Mouse (Mus musculus) cerebellum, postnatal 36 days (tissue): ENCODE data around the gene Lrtm1.

Source experiments
- DNase-seq, 2 experiments: peaks; one replicate each; pipeline ENCODE4 v3.0.0; 2021 to 2022; ENCODE audit warnings: mixed read lengths in 2 of 2

The Lrtm1 gene

DNA sequence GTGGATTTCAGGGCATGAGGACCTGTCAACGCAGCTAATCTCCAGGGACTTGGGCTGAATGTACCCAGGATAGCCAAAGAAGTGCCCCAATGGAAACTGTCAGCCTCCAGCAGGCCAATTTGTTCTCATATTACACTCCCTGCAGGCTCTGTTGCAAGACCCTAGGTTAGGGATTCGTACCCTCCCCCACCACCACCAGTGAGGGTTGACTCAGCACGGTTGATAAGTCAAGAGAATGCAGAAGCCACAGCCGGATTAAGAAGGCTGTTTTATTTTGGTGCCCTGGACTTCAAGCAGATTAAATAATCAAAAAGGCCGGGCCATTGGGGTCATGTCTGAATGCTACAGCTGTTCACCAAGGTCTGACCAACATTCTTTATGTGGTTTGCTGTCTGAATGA, at the start of gene Lrtm1:
Lrtm1 (plus strand) TSS at position 326 of the 400 bp plus-strand sequence.
- DNase-seq, result no peak

DNA sequence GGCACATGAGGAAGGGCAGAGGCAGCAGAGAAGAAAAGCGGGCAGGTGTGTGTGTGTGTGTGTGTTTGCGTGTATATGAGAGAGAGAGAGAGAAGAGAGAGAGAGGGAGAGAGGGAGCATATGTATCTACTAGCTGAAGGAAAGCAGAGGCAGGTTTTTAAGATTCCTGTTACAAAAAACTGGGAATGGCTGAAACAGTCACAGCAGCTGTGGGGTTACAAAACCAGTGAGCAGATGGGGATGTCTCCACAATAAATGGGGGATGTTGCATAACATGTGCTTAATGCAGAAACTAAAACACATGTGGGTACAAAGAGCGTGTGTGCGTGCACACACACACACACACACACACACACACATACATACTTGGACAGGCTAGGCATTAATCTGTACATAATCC, 48.8 kb upstream of the Lrtm1 start:
- DNase-seq, result no peak

DNA sequence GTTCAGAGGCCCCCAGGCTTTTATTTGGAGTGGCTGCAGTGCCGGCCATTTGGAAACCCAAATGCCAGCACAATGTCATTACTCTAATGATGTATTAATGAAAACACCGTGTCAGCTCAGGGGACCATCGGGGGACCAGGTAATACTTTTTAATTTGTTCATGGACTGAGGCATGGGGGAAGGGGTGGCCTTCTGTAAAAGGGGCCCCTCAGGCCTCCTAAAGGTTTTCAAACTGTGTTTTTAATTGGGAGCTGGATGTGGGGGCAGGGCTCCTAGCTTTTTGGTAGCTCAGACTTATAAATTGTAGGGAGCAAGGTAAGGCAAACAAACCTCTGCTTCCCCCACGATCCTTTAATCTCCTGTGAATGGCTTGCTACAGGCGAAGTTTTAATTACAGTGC, 45.4 kb upstream of the Lrtm1 start:
- no peak for DNase-seq

DNA sequence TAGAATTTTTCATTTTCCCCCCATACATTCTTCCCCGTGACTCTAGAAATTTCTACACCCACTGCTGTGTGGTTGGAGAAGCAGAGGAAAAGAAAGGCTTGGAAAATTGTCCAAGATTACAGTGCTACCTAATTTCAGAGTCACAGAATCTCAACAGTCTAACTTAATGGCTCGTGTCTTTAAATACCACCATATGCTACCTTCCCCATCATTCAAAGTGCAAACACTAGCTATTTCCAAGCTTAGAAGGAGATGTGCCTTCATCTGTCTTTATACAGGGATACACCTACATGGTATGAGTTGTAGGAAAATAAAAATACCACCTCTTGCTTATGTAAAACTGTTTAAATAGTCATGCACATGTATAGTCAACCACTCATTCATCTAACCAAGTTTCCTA, 38.8 kb upstream of the Lrtm1 start:
- no peak for DNase-seq

DNA sequence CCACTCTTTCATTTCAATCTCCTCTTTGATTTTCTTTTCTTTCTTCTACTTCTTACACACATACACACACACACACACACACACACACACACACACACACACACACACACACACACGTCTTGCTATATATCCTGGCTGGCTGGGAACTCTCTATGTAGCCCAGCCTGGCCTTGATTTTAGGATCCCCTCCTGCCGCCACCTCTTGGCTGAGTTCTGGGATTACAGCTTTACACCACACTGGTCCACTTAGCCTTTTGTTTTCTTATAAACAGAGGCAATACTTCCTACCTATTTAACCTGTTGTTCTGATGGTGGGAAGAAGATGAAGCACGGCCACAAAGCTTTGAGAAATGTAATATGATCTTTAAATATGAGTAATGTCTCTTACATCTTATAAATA, 37.5 kb upstream of the Lrtm1 start:
- DNase-seq, result no peak

DNA sequence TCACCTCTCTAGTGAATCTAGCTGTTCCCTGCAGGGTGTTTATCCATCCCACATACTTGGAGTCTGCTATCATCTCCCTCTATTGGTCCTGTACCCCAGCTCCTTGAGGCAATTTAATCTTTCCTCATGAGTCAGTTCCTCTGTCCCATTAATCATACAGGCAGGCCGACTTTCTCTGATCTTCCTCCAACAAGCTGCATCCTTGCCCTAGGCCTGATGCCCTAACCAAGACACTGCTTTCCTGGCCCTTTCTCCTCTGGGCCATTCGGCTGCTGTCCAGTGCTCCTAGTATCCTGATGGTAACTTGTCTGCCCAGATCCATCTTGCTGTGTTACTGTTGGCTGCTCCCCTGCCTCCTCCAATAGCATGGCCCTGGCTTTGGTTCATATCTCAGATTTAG, 33.7 kb upstream of the Lrtm1 start:
- DNase-seq, result no peak

DNA sequence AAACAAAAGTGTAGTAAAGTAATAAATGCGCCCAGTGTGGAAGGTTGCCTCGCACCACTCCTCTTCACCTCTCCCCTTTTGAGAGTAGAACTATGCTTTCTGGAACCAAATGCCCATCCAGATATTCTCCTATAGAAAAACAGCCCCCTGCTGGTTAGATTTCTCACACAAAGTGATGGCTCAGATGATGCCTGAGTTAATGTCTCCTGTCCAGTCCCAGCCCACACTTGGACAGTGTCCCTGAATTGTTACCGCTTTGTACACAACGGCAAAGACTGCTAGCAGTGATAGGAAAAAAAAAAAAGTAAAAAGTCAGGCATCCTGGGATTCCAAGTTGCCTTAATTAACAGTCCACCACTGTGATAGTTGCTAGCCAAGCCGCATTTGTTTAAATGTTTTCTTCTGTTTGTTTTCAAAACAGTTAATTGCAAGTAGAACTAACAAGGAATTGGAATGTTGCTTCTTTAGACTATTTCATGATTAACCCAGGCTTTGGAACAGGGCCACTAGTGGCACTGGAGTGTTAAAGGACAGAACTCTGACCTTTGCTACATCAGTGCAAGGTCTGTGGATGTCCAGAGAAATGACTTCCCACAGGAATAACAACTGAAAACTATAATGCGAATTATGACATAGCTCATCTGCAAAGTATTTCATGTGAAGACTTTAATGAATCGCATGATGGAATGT, 29.7 kb upstream of the Lrtm1 start:
- no peak for DNase-seq

DNA sequence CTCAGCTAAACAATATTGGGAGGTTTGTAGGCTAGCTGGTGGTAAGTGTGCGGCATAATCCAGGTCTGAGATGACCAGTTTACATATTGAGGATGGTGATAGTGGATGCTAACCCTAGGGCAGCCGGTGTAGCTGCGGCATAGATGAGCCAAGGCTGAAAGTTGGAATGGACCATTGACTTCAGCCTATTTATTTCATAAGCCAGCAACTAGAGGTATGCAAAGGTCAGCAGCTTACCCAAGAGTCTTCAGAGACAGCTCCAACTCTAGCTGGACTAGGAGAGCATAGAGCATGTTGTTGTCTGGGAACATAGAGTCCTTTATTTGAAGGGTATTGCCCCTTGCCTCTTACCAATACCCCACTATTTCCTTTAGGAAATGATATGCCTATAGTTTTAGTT, 21.4 kb upstream of the Lrtm1 start:
- DNase-seq, result no peak

DNA sequence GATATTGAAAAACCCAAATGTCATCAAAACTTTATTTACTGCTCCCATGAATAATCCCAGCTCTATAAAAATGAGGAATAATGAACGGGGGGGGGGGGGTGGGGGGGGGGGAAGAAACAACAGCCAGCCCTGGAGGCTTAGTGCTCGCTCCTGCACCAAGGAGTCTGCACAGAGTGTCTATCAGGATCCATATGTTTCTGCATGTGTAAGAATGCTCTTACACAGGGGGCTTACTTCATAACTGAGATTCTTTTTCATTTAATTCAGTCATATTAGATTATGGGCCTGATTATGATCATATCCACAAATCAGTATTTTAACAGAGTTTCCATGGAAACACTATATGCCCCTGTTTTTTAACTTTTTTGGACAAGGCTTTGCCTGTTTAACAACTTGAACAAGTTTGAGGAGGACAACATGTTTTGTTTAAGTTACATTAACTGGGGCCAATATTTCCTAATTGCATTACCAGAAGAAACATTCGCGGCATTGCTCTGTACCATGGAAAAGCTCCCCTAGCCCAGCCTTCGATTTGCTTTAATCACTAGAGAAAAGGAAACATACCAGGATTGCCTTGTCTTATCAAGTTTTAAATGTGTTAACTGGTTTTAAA, 12.7 kb upstream of the Lrtm1 start:
- no peak for DNase-seq

DNA sequence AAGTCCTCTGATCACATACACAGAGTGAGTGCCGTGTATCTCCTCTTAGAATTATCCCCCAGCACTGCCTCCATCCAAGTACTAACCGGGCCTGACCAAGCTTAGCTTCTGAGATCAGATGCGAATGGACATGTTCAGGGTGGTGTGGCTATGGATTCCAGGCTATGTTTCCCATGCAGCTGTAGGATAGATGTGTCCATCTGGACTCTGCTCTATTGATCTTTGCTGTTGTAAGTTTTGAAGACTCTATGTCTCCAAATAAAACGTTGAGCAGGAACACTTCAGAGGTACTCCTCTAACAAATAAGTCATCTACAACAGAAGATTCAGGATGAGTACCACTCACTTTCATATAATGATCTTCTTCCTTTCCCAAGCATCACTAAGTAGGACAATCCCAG, 8.4 kb upstream of the Lrtm1 start:
- DNase-seq, result no peak

DNA sequence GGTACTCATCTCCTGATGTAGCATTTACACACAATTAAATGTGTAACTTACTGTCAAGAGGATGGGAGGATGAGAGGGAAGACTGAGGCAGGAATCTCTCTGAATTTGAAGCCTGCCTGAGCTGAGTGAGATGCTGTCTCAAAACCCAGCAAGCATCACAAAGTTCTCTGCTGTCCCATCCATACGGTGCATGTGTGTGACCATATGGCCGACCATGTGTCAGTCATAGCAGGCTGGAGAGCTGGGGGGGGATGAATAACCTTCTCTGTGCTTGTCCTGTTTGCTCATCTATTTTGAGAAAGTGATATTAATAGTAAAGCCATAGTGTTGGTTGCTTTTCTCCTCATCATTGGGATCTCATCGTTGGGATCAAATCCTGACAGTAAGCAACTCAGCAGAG, 4.8 kb upstream of the Lrtm1 start:
- peak; percentile 50 to 58 for DNase-seq

DNA sequence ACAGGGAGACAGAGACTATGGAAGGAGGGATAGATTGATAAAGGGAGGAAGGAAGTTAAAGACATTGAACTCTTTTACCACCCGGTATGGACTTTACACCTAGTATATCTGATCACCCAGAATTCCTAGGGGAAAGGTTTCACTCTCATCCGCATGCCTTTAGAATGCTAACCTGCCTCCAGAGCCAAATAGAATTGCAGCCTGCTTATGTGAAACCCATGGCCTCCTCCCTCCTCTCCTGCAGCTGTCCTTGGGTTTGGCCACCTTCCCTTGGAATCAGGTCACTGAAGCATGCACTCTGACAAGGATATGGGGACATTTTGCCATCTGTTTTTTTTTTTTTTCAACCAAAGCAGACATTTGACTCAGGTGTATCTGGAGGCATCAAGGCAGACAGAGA, 3.3 kb upstream of the Lrtm1 start:
- peak; percentile 31 to 38 for DNase-seq

DNA sequence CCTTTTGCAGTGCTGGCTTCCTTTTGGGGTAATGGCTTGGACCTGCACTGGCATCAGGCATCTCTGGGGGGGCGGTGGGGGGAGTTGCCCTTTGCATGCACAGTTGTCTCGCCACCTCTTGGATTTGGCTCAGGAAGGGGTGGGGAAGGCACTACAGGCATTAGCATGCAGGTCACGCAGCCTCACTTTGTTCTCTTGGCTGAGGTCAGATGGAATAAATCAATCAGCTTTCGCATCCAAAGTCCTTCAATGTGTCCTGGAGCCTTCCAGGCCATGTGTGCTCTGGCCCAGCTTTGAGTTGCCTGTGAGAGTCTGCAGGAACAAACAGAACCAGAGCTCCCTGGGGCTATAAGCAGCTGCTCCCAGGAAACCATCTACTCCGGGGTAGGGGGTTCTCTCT, 2.1 kb upstream of the Lrtm1 start:
- peak in 1 of 2 experiments; percentile 16 for DNase-seq

DNA sequence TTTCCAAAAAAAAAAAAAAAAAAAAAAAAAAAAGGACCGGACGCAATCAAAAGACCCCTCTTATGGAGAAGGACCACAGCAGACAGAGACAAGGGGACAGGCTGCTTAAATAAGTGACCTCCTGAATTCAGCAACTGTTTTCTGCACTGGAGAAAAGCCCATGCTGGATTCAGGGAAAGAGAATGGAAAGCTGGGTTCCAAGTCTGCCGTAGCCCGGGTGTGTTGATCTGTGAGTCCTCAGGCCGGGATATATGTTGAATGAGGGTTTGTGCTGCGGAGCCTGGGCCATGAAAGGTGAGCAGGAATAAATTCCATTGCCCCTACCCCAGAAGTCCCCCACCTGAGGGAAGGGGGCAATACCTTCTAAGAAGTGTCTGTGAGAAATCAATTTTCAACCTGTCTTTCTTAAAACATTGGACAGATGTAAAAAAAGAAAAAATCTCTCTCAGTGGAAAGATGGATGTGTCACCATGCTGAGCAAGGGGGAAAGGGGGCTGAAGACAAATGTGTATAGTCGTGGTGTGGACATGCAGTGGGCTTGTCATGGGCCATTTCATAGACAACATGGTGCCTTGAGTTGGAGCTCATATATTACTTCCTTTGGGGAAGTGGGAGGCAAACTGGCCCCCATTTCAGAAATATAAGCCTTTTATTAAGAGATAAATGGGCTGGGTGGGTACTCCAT, 450 bp downstream of the Lrtm1 start:
- no peak for DNase-seq

DNA sequence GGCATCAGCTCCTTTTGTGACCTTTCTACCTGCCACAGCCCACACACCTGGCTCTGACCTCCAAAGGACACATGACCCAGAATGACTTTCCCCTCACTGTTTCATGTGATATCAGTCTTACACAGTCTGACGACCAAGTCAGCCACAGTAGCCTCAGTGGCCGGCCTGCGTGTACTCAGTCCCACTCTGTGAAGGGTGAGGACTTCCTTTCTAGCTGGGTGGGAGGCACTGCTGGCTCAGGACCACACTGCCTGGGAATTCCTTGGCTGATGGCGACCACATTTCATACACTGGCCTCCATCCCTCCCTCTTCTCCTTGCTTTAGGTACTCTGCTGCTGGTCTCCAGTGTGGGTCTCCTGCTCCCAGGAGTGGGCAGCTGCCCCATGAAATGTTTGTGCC, 3.3 kb downstream of the Lrtm1 start:
- no peak for DNase-seq

DNA sequence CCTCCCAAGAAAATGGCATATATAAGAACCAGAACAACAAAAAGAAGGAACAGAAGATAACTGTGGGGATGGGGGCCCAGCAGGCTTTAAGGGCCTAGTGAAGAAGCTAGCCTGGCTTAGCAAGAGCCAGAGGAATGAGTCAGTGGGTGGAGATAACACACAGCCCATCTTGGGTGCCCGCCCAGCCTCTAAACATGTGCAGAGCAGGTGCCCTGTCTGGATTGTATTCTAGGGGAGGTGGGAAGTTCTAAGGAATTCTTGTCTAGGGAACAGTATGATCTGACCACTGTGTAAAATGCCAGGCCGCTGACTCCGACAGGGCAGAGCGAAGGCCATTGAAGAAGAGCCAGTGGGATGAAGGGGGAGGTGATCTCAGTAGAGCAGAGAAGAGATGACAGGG, 5.2 kb downstream of the Lrtm1 start:
- no peak for DNase-seq

DNA sequence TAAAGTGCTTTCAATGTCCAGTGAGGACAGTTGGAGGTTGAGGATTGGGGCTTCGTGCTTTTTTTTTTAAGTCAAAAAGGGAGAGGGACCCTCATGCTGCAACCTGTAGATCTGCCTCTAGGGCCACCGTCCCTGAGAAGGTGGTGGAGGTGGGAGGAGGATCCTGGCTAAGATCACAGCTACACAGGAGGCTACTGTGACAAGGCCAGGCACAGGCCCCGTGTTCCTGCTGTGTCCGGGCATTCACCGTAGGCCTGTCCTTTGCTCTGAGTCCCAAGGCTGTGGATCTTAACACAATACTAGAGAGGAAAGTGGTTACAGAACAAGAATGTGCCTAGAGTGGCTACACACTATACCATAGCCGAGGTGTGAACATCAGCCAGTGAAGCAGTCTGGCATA, 7.3 kb downstream of the Lrtm1 start:
- peak in 1 of 2 experiments; percentile 15 for DNase-seq

DNA sequence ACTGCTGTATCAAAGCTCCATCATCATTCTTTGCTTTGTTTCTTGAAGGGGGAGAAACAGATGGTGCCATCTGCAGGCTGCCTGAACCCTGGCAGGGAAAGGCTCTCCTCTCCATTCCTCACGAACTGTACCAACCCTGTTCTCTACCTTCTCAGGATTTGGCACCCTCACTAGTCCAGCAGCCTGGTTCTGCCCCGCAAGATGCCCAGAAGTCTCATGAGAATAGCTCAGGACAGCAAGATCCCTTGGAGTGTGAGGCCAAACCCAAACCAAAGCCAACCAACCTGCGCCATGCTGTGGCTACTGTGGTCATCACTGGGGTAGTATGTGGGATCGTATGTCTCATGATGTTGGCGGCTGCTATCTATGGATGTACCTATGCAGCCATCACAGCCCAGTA, 9.3 kb downstream of the Lrtm1 start:
- peak; percentile 54 to 58 for DNase-seq

DNA sequence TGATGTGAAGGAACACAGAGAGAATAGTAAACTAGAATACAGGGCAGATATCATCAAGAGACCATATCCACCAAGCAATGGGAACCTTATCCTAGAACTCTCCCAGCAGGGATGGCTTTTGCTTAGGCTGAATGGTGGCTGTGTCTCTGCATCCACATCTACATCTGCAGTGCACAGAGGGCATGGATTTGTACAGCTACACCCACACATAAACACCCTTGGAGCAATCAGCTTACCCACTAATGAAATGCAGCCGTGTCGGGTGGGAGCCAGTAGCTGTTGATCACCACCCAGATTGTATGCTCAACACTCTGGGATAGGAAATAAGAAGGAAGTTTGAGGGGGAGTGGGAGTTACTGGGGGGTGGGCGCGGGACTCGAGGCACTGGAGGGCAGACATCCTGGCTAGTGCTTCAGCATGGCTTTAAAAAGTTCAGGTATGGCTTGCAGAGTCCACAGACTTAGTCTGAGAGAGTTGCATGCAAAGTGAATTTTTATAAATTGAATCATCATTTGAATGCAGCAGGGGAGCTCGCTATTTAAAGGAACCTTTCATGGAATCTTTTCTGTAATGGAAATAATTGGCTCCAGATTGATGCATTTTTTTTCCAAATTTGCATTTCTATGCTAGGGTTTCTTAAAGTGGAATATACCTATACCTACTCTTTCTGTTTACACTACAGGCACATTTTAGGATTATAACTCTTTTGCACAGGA, 10.5 kb downstream of the Lrtm1 start:
- DNase-seq, result no peak

DNA sequence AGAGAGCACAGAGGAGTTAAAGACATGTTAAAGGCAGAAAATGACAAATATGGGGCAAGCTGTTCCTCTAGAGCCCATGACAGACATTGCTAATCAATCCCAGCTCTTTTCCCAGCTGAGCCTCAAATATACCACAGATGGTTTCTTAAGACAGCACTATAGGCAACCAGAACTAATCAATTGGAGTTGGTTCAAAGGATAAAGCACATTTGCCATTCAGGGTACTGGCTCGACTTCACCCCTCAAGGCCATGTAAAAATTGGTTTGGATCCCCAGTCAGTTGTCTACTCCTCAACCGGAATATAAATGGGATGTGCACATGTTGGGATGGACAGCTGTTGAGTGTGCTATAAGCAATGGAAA, 11.1 kb downstream of the Lrtm1 start:
- no peak for DNase-seq

DNA sequence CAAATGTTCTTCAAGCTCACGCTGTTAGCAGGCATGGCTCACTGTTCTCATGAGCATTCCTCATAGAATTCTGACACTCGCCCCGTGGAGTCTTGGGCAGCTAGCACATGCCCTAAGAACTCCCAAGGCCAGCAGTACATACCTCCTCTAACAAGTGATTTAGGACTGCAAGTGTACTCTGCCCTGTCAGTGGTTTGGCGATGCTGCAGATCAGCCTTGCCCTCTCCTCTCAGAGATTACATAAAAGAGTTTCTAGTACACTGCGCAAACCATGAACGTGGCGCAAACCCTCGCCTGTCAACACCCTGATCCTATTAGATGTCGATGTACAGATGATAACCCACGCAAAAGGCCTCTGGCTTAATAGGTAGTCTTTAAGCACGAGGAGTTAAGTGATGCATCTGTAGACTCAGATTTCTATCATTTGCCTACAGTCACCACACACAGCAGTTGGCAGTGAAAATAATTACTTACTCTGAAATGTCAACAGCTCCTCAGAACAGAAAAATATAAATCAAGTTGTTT, 11.9 kb downstream of the Lrtm1 start:
- DNase-seq, result no peak

DNA sequence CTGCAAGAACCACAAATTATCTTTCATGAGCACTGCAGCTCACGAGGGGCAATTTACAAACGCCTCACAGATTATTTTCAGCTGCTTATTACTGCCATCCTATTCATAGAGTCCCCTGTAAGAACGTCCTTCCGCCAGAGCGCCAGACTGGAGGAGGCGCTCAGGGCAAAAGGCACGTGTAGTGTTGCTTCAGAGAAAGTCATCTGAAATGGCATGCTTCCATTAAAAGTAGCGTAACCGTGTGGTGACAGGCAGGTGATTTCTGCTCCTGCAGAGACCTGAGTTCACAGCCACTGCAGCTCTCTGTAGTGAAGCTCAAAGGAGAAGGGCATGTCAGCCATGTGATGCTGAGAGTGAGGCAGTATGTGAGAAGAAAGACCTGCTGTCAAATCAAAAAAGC, 12.5 kb downstream of the Lrtm1 start:
- DNase-seq, result no peak

DNA sequence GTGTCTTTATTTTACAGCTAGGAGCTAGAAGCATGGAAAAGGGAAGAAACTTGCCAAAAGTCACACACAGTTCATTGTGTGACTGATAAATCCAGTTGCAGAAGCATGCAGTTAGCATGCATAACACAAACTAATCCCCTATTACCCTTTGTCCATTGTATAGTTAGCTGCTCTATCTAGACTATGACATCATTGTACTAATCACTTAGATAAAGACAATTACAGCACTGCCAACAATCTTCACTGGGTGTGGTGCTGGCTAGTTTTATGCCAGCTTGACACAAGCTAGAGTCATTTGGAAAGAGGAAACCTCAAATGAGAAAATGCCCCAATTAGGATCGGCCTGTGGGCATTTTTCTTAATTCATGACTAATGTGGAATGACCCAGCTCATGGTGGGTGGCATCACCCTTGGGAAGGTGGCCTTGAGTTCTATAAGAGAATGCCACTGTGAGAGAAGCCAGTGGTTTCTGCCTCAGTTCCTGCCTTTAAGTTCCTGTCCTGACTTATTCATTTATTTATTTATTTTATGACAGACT, 13.9 kb downstream of the Lrtm1 start:
- no peak for DNase-seq
